Mouse (Mus musculus) heart, embryonic 11.5 days (tissue): ENCODE measurements at regions not wholly inside any gene's neighbourhood (a gene's known extent, or its start where the extent isn't known, plus 50 kb on each side); places are given as distances from the start of the nearest gene placed in this dataset.

Experiments used
- ATAC-seq: fragments of 200-750 bp; cut with Nextera tagmentation; replicated peaks from 2 replicates; pipeline ENCODE4 v1.8.0; 2017; ENCODE audit warnings: moderate library complexity; ENCODE audit not compliant: insufficient number of reproducible peaks, low FRiP score, low TSS enrichment
- H3K27ac ChIP-seq: fragments of 300-500 bp; sonication (generic); 2 replicates; pipeline ENCODE4 v1.5.1; 2014; ENCODE audit warnings: mild to moderate bottlenecking, low read depth, low read length
- H3K27me3 ChIP-seq: fragments of 300-500 bp; sonication (generic); 2 replicates; pipeline ENCODE4 v1.6.1; 2014; ENCODE audit warnings: mild to moderate bottlenecking, low read length, mixed read lengths; ENCODE audit not compliant: control insufficient read depth, insufficient read depth
- H3K36me3 ChIP-seq: fragments of 300-500 bp; sonication (generic); 2 replicates; pipeline ENCODE4 v1.6.1; 2014; ENCODE audit warnings: mild to moderate bottlenecking, low read length, moderate library complexity, mixed read lengths; ENCODE audit not compliant: control insufficient read depth, insufficient read depth
- H3K4me1 ChIP-seq: fragments of 300-500 bp; sonication (generic); 2 replicates; pipeline ENCODE4 v1.6.1; 2014; ENCODE audit warnings: low read length; ENCODE audit not compliant: control insufficient read depth, insufficient read depth
- H3K4me2 ChIP-seq: fragments of 300-500 bp; sonication (generic); 2 replicates; pipeline ENCODE4 v1.6.1; 2014; ENCODE audit warnings: mild to moderate bottlenecking, moderate library complexity
- H3K4me3 ChIP-seq: fragments of 300-500 bp; sonication (generic); 2 replicates; pipeline ENCODE4 v1.5.1; 2014; ENCODE audit warnings: low read depth, low read length
- H3K9ac ChIP-seq: fragments of 300-500 bp; sonication (generic); 2 replicates; pipeline ENCODE4 v1.6.1; 2014; ENCODE audit warnings: mild to moderate bottlenecking, low read depth, low read length, moderate library complexity
- H3K9me3 ChIP-seq: fragments of 300-500 bp; sonication (generic); replicated peaks from 2 replicates; pipeline ENCODE4 v1.6.1; 2016; ENCODE audit warnings: low read length; ENCODE audit not compliant: control insufficient read depth
- WGBS: fragments of 180-500 bp; shearing (Covaris S2); extraction: QIAGEN DNeasy Blood & Tissue Kit; methylation state at CpG from one replicate; pipeline ENCODE4 v1.1.7; 2014; ENCODE audit not compliant: insufficient replicate concordance; 5-methylcytosine and 5-hydroxymethylcytosine counted together

- no peak for ATAC-seq
- Histone ChIP-seq H3K4me3 (no peak overlapping the region), H3K9ac (no peak overlapping the region), H3K27ac (no peak overlapping the region), H3K27me3 (no peaks in the 10 kb centered on the region), H3K9me3 (no peaks in the 10 kb centered on the region), H3K36me3 (no peaks in the 10 kb centered on the region), H3K4me2 (no peak overlapping the region), H3K4me1 (peaks cover 16% of the 10 kb centered on the region)
- WGBS, result 80% methylated on average over 4 of the region's 4 CpGs
These were observed 61.6 kb downstream of the Skor1 start for GRCm38 (mm10) chr9:63087195-63087594.

- no peaks in the 10 kb centered on the region for H3K27me3 ChIP-seq
- no peak overlapping the region for H3K4me2 ChIP-seq
- H3K4me3 ChIP-seq, result no peak overlapping the region
- no peaks in the 10 kb centered on the region for H3K36me3 ChIP-seq
- H3K9ac ChIP-seq, result no peak overlapping the region
- H3K4me1 ChIP-seq, result peaks cover 12% of the 10 kb centered on the region
- H3K9me3 ChIP-seq, result no peaks in the 10 kb centered on the region
- no peak for ATAC-seq
- WGBS, result 73% methylated on average over 1 of the region's 1 CpGs
- H3K27ac ChIP-seq, result no peak overlapping the region
These were observed 62.1 kb downstream of the Skor1 start for GRCm38 (mm10) chr9:63086671-63087070.

GRCm38 (mm10) chr9:63082830-63083229 lies 65.9 kb downstream of the Skor1 start:
- Histone ChIP-seq H3K9me3 (no peaks in the 10 kb centered on the region), H3K27ac (no peak overlapping the region), H3K27me3 (no peaks in the 10 kb centered on the region), H3K4me2 (no peak overlapping the region), H3K36me3 (no peaks in the 10 kb centered on the region), H3K9ac (no peak overlapping the region), H3K4me3 (no peak overlapping the region), H3K4me1 (no peaks in the 10 kb centered on the region)
- 77% methylated on average over 7 of the region's 7 CpGs for WGBS
- no peak for ATAC-seq

- H3K27me3 ChIP-seq, result no peaks in the 10 kb centered on the region
- H3K27ac ChIP-seq, result no peak overlapping the region
- no peak overlapping the region for H3K4me2 ChIP-seq
- H3K4me3 ChIP-seq, result no peak overlapping the region
- no peaks in the 10 kb centered on the region for H3K9me3 ChIP-seq
- H3K4me1 ChIP-seq, result no peaks in the 10 kb centered on the region
- H3K36me3 ChIP-seq, result no peaks in the 10 kb centered on the region
- no peak for ATAC-seq
- no peak overlapping the region for H3K9ac ChIP-seq
- WGBS, result 85% methylated on average over 3 of the region's 3 CpGs
These were observed 66.5 kb downstream of the Skor1 start for GRCm38 (mm10) chr9:63082311-63082710.

GRCm38 (mm10) chr9:63080406-63080805 lies 68.4 kb downstream of the Skor1 start:
- Histone ChIP-seq H3K4me3 (no peak overlapping the region), H3K27ac (no peak overlapping the region), H3K9me3 (no peaks in the 10 kb centered on the region), H3K9ac (no peak overlapping the region), H3K4me2 (no peak overlapping the region), H3K4me1 (peaks cover 3% of the 10 kb centered on the region), H3K36me3 (no peaks in the 10 kb centered on the region), H3K27me3 (no peaks in the 10 kb centered on the region)
- WGBS, result 90% methylated on average over 5 of the region's 5 CpGs
- no peak for ATAC-seq

GRCm38 (mm10) chr9:63075252-63075651 lies 73.5 kb downstream of the Skor1 start:
- Histone ChIP-seq H3K4me1 (peaks cover 24% of the 10 kb centered on the region), H3K9ac (no peak overlapping the region), H3K4me2 (peak overlapping the region; percentile 8; the same call in 1 of the 2 replicates), H3K4me3 (no peak overlapping the region), H3K27me3 (no peaks in the 10 kb centered on the region), H3K27ac (peak overlapping the region; percentile 60), H3K9me3 (no peaks in the 10 kb centered on the region), H3K36me3 (no peaks in the 10 kb centered on the region)
- peak; percentile 67 for ATAC-seq
- 9% methylated on average over 5 of the region's 5 CpGs for WGBS

- Histone ChIP-seq H3K27me3 (no peaks in the 10 kb centered on the region), H3K4me2 (peak overlapping the region; percentile 8; the same call in 1 of the 2 replicates), H3K9me3 (no peaks in the 10 kb centered on the region), H3K36me3 (no peaks in the 10 kb centered on the region), H3K4me1 (peaks cover 26% of the 10 kb centered on the region), H3K27ac (peak overlapping the region; percentile 60; the same call in 1 of the 2 replicates), H3K4me3 (no peak overlapping the region), H3K9ac (no peak overlapping the region)
- ATAC-seq, result no peak
- WGBS, result 27% methylated on average over 7 of the region's 7 CpGs
These were observed 74.0 kb downstream of the Skor1 start for GRCm38 (mm10) chr9:63074803-63075202.

- ATAC-seq, result no peak
- 19% methylated on average over 10 of the region's 10 CpGs for WGBS
- H3K27me3 ChIP-seq, result no peaks in the 10 kb centered on the region
- no peak overlapping the region for H3K9ac ChIP-seq
- H3K4me3 ChIP-seq, result no peak overlapping the region
- 0 out of 2 replicates have a peak overlapping the region, but pooled peaks have one; percentile 22 for H3K4me2 ChIP-seq
- H3K4me1 ChIP-seq, result peaks cover 28% of the 10 kb centered on the region
- no peak overlapping the region for H3K27ac ChIP-seq
- H3K9me3 ChIP-seq, result no peaks in the 10 kb centered on the region
- no peaks in the 10 kb centered on the region for H3K36me3 ChIP-seq
These were observed 74.6 kb downstream of the Skor1 start for GRCm38 (mm10) chr9:63074023-63074750.

GRCm38 (mm10) chr9:63071032-63071431 lies 77.7 kb downstream of the Skor1 start:
- 27% methylated on average over 6 of the region's 6 CpGs for WGBS
- ATAC-seq, result no peak
- H3K27me3 ChIP-seq, result no peaks in the 10 kb centered on the region
- no peak overlapping the region for H3K4me3 ChIP-seq
- no peak overlapping the region for H3K27ac ChIP-seq
- peaks cover 30% of the 10 kb centered on the region for H3K4me1 ChIP-seq
- H3K4me2 ChIP-seq, result peak overlapping the region; percentile 22; the same call in 1 of the 2 replicates
- H3K36me3 ChIP-seq, result no peaks in the 10 kb centered on the region
- H3K9me3 ChIP-seq, result no peaks in the 10 kb centered on the region
- no peak overlapping the region for H3K9ac ChIP-seq
